Mouse (Mus musculus) bone marrow macrophage, adult 2 months (primary cell): Measurements from ENCODE around the gene Agps.

Experiments
- CTCF ChIP-seq: IDR thresholded peaks from 2 replicates; pipeline ENCODE4 v1.5.1; 2012; ENCODE audit warnings: low read depth, mild to moderate bottlenecking, low read length, moderate library complexity
- POLR2A ChIP-seq: IDR thresholded peaks from 2 replicates; pipeline ENCODE4 v1.6.1; 2012; ENCODE audit warnings: mild to moderate bottlenecking, low read depth, low read length, borderline replicate concordance

DNA sequence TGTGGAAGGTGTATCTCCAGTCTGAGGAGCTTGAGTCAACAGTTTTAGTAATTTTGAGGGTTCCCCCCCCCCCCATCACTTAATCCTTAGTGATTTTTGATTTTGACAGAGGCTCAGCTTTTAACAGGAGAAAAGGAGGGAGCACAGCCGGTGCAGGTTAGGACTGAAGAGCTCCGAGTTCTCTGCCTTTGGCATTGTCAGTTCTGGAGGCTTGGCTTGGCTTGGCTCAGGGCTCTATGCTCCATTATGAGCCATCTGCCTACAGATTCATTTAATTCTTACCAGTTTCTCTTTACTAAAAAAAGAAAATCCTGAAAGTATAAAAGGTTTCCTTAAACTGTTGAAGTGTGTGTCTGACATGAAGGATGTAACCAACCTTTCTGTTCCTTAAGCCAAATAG, 97.2 kb downstream of the Agps start:
- no peak for TF ChIP-seq CTCF
- no peak for TF ChIP-seq POLR2A
